Mouse (Mus musculus): ENCODE data around the gene Yes1. TPM values are rescaled to one million over a fixed set of nuclear protein-coding genes. Genes with fewer than 3 reads are reported as not detected.
A peak's percentile ranks its signal among the peaks of the same experiment; 100 is the strongest.
"Not testable (repeated sequence)": the region's sequence is repeated elsewhere in the genome, so short reads cannot be mapped to it uniquely, and the experiment has no call there.

Gene Yes1
- polyA plus RNA-seq, 2 experiments = 12.8 to 27.9 TPM

GRCm38 (mm10) chr5:32611341-32611961, 480 bp downstream of the Yes1 start:
- Histone ChIP-seq H3K36me3 (ENCODE audit: control insufficient read depth, insufficient read depth, low read length) (no peaks in the 10 kb centered on the region), H3K27ac (replicated peaks; ENCODE audit: low read depth, low read length) (peak overlapping the region; percentile 93), H3K9me3 (ENCODE audit: control insufficient read depth, low read length) (no peaks in the 10 kb centered on the region), H3K9ac (ENCODE audit: low read depth, low read length, severe bottlenecking) (peak overlapping the region; percentile 91), H3K27me3 (ENCODE audit: control insufficient read depth, insufficient read depth, low read length) (no peaks in the 10 kb centered on the region), H3K4me2 (replicated peaks; ENCODE audit: low read depth, low read length, severe bottlenecking) (peak overlapping the region; percentile 51), H3K4me1 (ENCODE audit: control insufficient read depth, insufficient read depth, low read length) (peaks cover 4% of the 10 kb centered on the region; the same call in 1 of the 2 replicates), H3K4me3 (replicated peaks; ENCODE audit: low read length) (peak overlapping the region; percentile 87)
- no peak for TF ChIP-seq POLR2A (IDR thresholded peaks at IDR 0.05; ENCODE audit: borderline replicate concordance, extremely low read depth, insufficient read depth, insufficient read length)
- DNase-seq (ENCODE audit: low spot score) (peak; percentile 25), ATAC-seq (ENCODE audit: low FRiP score, low read depth) (peak; percentile 77)
- WGBS = under 1% methylated on average over 44 of the region's 54 CpGs

GRCm38 (mm10) chr5:32614291-32614690, 3.3 kb downstream of the Yes1 start:
- Histone ChIP-seq H3K27me3 (ENCODE audit: control insufficient read depth, insufficient read depth, low read length) (no peaks in the 10 kb centered on the region), H3K36me3 (ENCODE audit: control insufficient read depth, insufficient read depth, low read length) (no peaks in the 10 kb centered on the region), H3K27ac (replicated peaks; ENCODE audit: low read depth, low read length) (no peak overlapping the region), H3K9me3 (ENCODE audit: control insufficient read depth, low read length) (no peaks in the 10 kb centered on the region), H3K9ac (ENCODE audit: low read depth, low read length, severe bottlenecking) (no peak overlapping the region), H3K4me1 (ENCODE audit: control insufficient read depth, insufficient read depth, low read length) (peaks cover 4% of the 10 kb centered on the region; the same call in 1 of the 2 replicates), H3K4me3 (replicated peaks; ENCODE audit: low read length) (no peak overlapping the region), H3K4me2 (replicated peaks; ENCODE audit: low read depth, low read length, severe bottlenecking) (no peak overlapping the region)
- no peak for ATAC-seq (ENCODE audit: low FRiP score, low read depth)
- TF ChIP-seq POLR2A (IDR thresholded peaks at IDR 0.05; ENCODE audit: borderline replicate concordance, extremely low read depth, insufficient read depth, insufficient read length) = no peak
- DNase-seq (ENCODE audit: low spot score) = no peak
- 91% methylated on average over 2 of the region's 2 CpGs for WGBS

- no peaks in the 10 kb centered on the region for H3K27me3 ChIP-seq (ENCODE audit: control insufficient read depth, insufficient read depth, low read length)
- no peak overlapping the region for H3K4me3 ChIP-seq (replicated peaks; ENCODE audit: low read length)
- no peaks in the 10 kb centered on the region for H3K36me3 ChIP-seq (ENCODE audit: control insufficient read depth, insufficient read depth, low read length)
- no peak overlapping the region for H3K27ac ChIP-seq (replicated peaks; ENCODE audit: low read depth, low read length)
- H3K4me2 ChIP-seq (replicated peaks; ENCODE audit: low read depth, low read length, severe bottlenecking) = no peak overlapping the region
- no peak for TF ChIP-seq POLR2A (IDR thresholded peaks at IDR 0.05; ENCODE audit: borderline replicate concordance, extremely low read depth, insufficient read depth, insufficient read length)
- H3K9me3 ChIP-seq (ENCODE audit: control insufficient read depth, low read length) = no peaks in the 10 kb centered on the region
- peaks cover 4% of the 10 kb centered on the region; the same call in 1 of the 2 replicates for H3K4me1 ChIP-seq (ENCODE audit: control insufficient read depth, insufficient read depth, low read length)
- 73% methylated on average over 4 of the region's 4 CpGs for WGBS
- DNase-seq (ENCODE audit: low spot score) (no peak), ATAC-seq (ENCODE audit: low FRiP score, low read depth) (no peak)
- H3K9ac ChIP-seq (ENCODE audit: low read depth, low read length, severe bottlenecking) = no peak overlapping the region
Measured at GRCm38 (mm10) chr5:32614691-32615090, 3.7 kb downstream of the Yes1 start.

- H3K4me1 ChIP-seq (ENCODE audit: control insufficient read depth, insufficient read depth, low read length); H3K27ac ChIP-seq (replicated peaks; ENCODE audit: low read depth, low read length); ATAC-seq (ENCODE audit: low FRiP score, low read depth); H3K9ac ChIP-seq (ENCODE audit: low read depth, low read length, severe bottlenecking); H3K4me3 ChIP-seq (replicated peaks; ENCODE audit: low read length); DNase-seq (ENCODE audit: low spot score); H3K27me3 ChIP-seq (ENCODE audit: control insufficient read depth, insufficient read depth, low read length); H3K9me3 ChIP-seq (ENCODE audit: control insufficient read depth, low read length); H3K4me2 ChIP-seq (replicated peaks; ENCODE audit: low read depth, low read length, severe bottlenecking); H3K36me3 ChIP-seq (ENCODE audit: control insufficient read depth, insufficient read depth, low read length): not testable (repeated sequence)
- 91% methylated on average over 7 of the region's 7 CpGs for WGBS
Measured at GRCm38 (mm10) chr5:32616489-32616888, 5.5 kb downstream of the Yes1 start.

- no peak for DNase-seq (ENCODE audit: low spot score)
- Histone ChIP-seq H3K36me3 (ENCODE audit: control insufficient read depth, insufficient read depth, low read length) (no peaks in the 10 kb centered on the region), H3K4me1 (ENCODE audit: control insufficient read depth, insufficient read depth, low read length) (no peaks in the 10 kb centered on the region), H3K27ac (replicated peaks; ENCODE audit: low read depth, low read length) (no peak overlapping the region), H3K9ac (ENCODE audit: low read depth, low read length, severe bottlenecking) (no peak overlapping the region), H3K4me3 (replicated peaks; ENCODE audit: low read length) (no peak overlapping the region), H3K4me2 (replicated peaks; ENCODE audit: low read depth, low read length, severe bottlenecking) (no peak overlapping the region), H3K27me3 (ENCODE audit: control insufficient read depth, insufficient read depth, low read length) (no peaks in the 10 kb centered on the region), H3K9me3 (ENCODE audit: control insufficient read depth, low read length) (no peaks in the 10 kb centered on the region)
- WGBS = 94% methylated on average over 1 of the region's 1 CpGs
- TF ChIP-seq POLR2A (IDR thresholded peaks at IDR 0.05; ENCODE audit: borderline replicate concordance, extremely low read depth, insufficient read depth, insufficient read length) = no peak
- no peak for ATAC-seq (ENCODE audit: low FRiP score, low read depth)
Measured at GRCm38 (mm10) chr5:32617851-32618250, 6.9 kb downstream of the Yes1 start.

GRCm38 (mm10) chr5:32623649-32624048, 12.7 kb downstream of the Yes1 start:
- no peaks in the 10 kb centered on the region for H3K36me3 ChIP-seq (ENCODE audit: control insufficient read depth, insufficient read depth, low read length)
- DNase-seq (ENCODE audit: low spot score) (no peak), ATAC-seq (ENCODE audit: low FRiP score, low read depth) (no peak)
- no peak overlapping the region for H3K9ac ChIP-seq (ENCODE audit: low read depth, low read length, severe bottlenecking)
- H3K4me1 ChIP-seq (ENCODE audit: control insufficient read depth, insufficient read depth, low read length) = no peaks in the 10 kb centered on the region
- H3K9me3 ChIP-seq (ENCODE audit: control insufficient read depth, low read length) = no peaks in the 10 kb centered on the region
- H3K27me3 ChIP-seq (ENCODE audit: control insufficient read depth, insufficient read depth, low read length) = no peaks in the 10 kb centered on the region
- H3K27ac ChIP-seq (replicated peaks; ENCODE audit: low read depth, low read length) = no peak overlapping the region
- TF ChIP-seq POLR2A (IDR thresholded peaks at IDR 0.05; ENCODE audit: borderline replicate concordance, extremely low read depth, insufficient read depth, insufficient read length) = no peak
- H3K4me3 ChIP-seq (replicated peaks; ENCODE audit: low read length) = no peak overlapping the region
- H3K4me2 ChIP-seq (replicated peaks; ENCODE audit: low read depth, low read length, severe bottlenecking) = no peak overlapping the region
